Mouse (Mus musculus) A20 (cell line): ENCODE measurements around the gene Sap30.

Source experiments
- DNase-seq: peaks from one replicate; pipeline ENCODE4 v3.0.0-alpha.2; 2011; ENCODE audit warnings: low read depth, low spot score

Gene Sap30

GRCm38 (mm10) chr8:57441556-57441955 lies 46.1 kb downstream of the Sap30 start:
- DNase-seq: no peak

- no peak for DNase-seq
Measured at GRCm38 (mm10) chr8:57441131-57441530, 46.5 kb downstream of the Sap30 start.

- DNase-seq: no peak
Measured at GRCm38 (mm10) chr8:57436437-57436796, 51.2 kb downstream of the Sap30 start.

GRCm38 (mm10) chr8:57435768-57436436 lies 51.8 kb downstream of the Sap30 start:
- no peak for DNase-seq

GRCm38 (mm10) chr8:57432802-57433201 lies 54.9 kb downstream of the Sap30 start:
- no peak for DNase-seq
